Mouse (Mus musculus) ES-Bruce4 (cell line): ENCODE measurements around the gene Rps23. TPM values are rescaled to one million over a fixed set of nuclear protein-coding genes. Genes with fewer than 3 reads are reported as not detected.
A peak's percentile ranks its signal among the peaks of the same experiment; 100 is the strongest.
"Not testable (repeated sequence)": the region's sequence is repeated elsewhere in the genome, so short reads cannot be mapped to it uniquely, and the experiment has no call there.

Source experiments
- H3K27ac ChIP-seq: 2 replicates; pipeline ENCODE4 v1.5.1; 2012; ENCODE audit warnings: low read length, inconsistent platforms; ENCODE audit not compliant: insufficient read depth
- H3K27me3 ChIP-seq: 2 replicates; pipeline ENCODE4 v1.6.1; 2012; ENCODE audit warnings: mild to moderate bottlenecking, low read length, inconsistent platforms; ENCODE audit not compliant: control insufficient read depth, poor library complexity, insufficient read depth, severe bottlenecking
- H3K36me3 ChIP-seq: 2 replicates; pipeline ENCODE4 v1.6.1; 2012; ENCODE audit warnings: inconsistent platforms, mild to moderate bottlenecking, low read length, moderate library complexity; ENCODE audit not compliant: control insufficient read depth, poor library complexity, insufficient read depth, severe bottlenecking
- H3K4me1 ChIP-seq: one replicate; pipeline ENCODE4 v1.8.1; 2011; ENCODE audit warnings: low read length; ENCODE audit not compliant: control insufficient read depth, insufficient read depth
- H3K4me3 ChIP-seq: 2 replicates; pipeline ENCODE4 v1.5.1; 2011; ENCODE audit warnings: low read depth, mild to moderate bottlenecking, low read length
- H3K9ac ChIP-seq: 2 replicates; pipeline ENCODE4 v1.6.1; 2012; ENCODE audit warnings: low read depth, mild to moderate bottlenecking, inconsistent platforms; ENCODE audit not compliant: poor library complexity, severe bottlenecking
- H3K9me3 ChIP-seq: replicated peaks from 2 replicates; pipeline ENCODE4 v1.6.1; 2012; ENCODE audit warnings: mild to moderate bottlenecking, low read length, inconsistent platforms; ENCODE audit not compliant: control insufficient read depth, poor library complexity, insufficient read depth, severe bottlenecking
- CTCF ChIP-seq: IDR thresholded peaks from one replicate; pipeline ENCODE4 v1.8.1; 2011; ENCODE audit warnings: low read depth, low read length
- EP300 ChIP-seq: IDR thresholded peaks from 2 replicates; pipeline ENCODE4 v1.6.1; 2011; ENCODE audit warnings: low read depth, low read length; ENCODE audit not compliant: insufficient read depth
- POLR2A ChIP-seq: IDR thresholded peaks from one replicate; pipeline ENCODE4 v1.8.1; 2011; ENCODE audit warnings: low read length; ENCODE audit not compliant: insufficient read depth
- polyA plus RNA-seq: library from polyadenylated mRNA; stranded (reverse); fragments of >200 nt; gene quantifications from 2 replicates; pipeline ENCODE4 v1.2.4, GENCODE M21; 2011; ENCODE audit warnings: low read depth; ENCODE audit not compliant: missing spikeins, insufficient read depth, insufficient read length

Gene Rps23
- polyA plus RNA-seq, 1 experiment = 488 TPM

DNA sequence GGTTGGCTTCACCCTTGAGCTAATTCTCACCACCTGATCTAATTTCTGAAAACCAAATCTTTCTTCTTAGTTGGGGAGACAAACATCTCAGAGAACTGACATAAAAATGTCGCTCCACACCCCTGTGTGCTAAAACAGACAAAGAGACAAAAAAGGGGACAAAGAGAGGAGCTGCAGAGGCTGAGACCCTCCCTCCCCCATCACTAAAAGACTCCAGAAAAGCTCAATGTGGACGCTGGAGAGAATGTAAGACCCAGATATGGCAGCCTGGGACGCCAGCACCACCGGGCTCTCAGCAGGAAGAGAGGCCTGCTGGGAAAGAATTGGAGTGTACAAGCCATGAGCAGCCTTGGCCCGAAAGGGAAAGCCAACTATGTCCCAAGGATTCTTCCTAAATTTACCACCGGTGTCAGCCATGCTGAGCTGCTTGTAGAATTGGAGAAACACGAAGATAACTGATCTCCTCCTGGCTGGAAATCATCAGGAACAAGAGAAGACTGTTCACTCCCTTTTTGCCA is 9.0 kb upstream of the Rps23 start:
- no peak overlapping the region for H3K4me3 ChIP-seq
- no peak overlapping the region for H3K9ac ChIP-seq
- TF ChIP-seq POLR2A (no peak), EP300 (no peak), CTCF (no peak)
- H3K27ac ChIP-seq = no peak overlapping the region
- H3K27me3 ChIP-seq = no peaks in the 10 kb centered on the region
- no peaks in the 10 kb centered on the region for H3K4me1 ChIP-seq
- no peaks in the 10 kb centered on the region for H3K9me3 ChIP-seq
- H3K36me3 ChIP-seq = no peaks in the 10 kb centered on the region

DNA sequence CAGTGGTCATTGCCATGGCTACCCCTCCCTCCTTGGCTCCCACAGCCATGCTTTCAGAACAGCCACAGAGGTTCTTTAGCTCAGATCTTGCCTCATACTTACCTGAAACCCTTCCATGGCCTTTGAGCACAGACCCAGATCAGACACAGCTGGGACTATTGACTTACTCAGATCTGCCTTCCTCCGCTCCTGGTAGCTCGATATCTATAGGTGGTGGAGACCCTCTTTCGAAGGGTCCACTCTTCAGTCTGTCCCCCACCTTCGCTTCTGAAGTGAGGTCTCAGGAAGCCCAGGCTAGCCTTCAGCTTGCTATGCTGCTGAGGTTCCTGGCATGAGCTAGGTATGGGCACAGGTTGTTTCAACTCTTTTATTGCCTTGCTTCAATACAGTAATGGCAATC is 8.0 kb upstream of the Rps23 start:
- no peaks in the 10 kb centered on the region for H3K36me3 ChIP-seq
- no peaks in the 10 kb centered on the region for H3K9me3 ChIP-seq
- H3K27ac ChIP-seq = no peak overlapping the region
- no peak for TF ChIP-seq EP300
- no peak overlapping the region for H3K9ac ChIP-seq
- H3K4me3 ChIP-seq = no peak overlapping the region
- H3K4me1 ChIP-seq = no peaks in the 10 kb centered on the region
- H3K27me3 ChIP-seq = no peaks in the 10 kb centered on the region

DNA sequence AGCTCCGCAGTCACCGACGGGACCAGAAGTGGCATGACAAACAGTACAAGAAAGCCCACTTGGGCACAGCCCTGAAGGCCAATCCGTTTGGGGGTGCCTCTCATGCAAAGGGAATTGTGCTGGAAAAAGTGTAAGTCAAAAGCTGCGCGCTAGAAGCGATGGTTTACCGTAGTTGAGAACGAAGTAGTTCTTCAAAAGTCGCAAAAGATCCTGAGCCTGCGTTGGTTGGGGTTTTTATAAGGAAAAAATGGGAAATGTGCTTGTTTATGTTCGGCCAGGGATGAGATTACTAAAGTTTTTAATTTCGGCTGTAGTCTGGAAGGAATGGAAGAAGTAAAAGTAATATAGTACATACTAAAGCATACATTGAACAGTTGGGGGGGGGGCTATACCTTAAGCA is 859 bp downstream of the Rps23 start:
- peak overlapping the region; percentile 99 for H3K9ac ChIP-seq
- H3K4me1 ChIP-seq, H3K9me3 ChIP-seq, H3K27me3 ChIP-seq: not testable (repeated sequence)
- peak overlapping the region; percentile 63 for H3K27ac ChIP-seq
- peaks cover 32% of the 10 kb centered on the region for H3K36me3 ChIP-seq
- peak overlapping the region; percentile 100 for H3K4me3 ChIP-seq

DNA sequence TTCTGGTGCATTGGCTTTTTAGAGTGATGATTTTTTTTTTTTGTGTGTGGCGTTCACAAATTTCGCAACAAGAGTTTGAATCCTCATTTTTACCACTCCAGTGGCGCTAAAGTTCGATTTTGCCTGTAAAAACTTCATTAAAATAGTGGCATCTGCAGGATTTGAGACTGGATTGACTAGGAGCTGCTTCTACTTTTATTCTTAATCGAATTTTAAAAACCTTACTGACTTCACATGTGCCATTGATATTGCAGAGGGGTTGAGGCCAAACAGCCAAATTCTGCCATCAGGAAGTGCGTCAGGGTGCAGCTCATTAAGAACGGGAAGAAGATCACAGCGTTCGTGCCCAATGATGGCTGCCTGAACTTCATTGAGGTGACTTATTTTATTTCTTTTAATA is 1.3 kb downstream of the Rps23 start:
- H3K27me3 ChIP-seq = no peaks in the 10 kb centered on the region
- H3K36me3 ChIP-seq = peaks cover 32% of the 10 kb centered on the region
- H3K4me1 ChIP-seq = no peaks in the 10 kb centered on the region
- H3K9ac ChIP-seq = peak overlapping the region; percentile 99
- TF ChIP-seq EP300 (no peak), CTCF (no peak), POLR2A (no peak)
- H3K27ac ChIP-seq = peak overlapping the region; percentile 86
- H3K4me3 ChIP-seq = peak overlapping the region; percentile 100
- no peaks in the 10 kb centered on the region for H3K9me3 ChIP-seq

DNA sequence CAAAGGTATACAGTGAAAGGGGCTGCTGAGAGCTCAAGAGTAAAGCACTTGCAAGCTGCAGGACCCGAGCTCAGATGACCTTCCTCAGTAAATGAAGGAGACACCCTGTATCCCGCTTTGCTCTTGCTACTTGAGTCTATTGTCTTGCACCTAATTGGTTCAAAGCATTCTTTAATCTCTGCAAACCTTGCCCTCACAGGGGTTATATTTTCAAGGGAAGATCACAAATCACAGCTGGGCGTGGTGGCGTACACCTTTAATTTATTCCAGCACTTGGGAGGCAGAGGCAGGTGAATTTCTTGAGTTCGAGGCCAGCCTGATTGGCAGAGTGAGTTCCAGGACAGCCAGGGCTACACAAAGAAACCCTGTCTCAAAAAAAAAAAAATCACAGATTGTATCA is 2.4 kb downstream of the Rps23 start:
- Histone ChIP-seq H3K4me1 (no peaks in the 10 kb centered on the region), H3K36me3 (peaks cover 32% of the 10 kb centered on the region), H3K9me3 (no peaks in the 10 kb centered on the region), H3K9ac (peak overlapping the region; percentile 83), H3K27ac (peak overlapping the region; percentile 86), H3K4me3 (peak overlapping the region; percentile 10; the same call in 1 of the 2 replicates), H3K27me3 (no peaks in the 10 kb centered on the region)
- no peak for TF ChIP-seq EP300
- no peak for TF ChIP-seq CTCF
- TF ChIP-seq POLR2A = no peak

DNA sequence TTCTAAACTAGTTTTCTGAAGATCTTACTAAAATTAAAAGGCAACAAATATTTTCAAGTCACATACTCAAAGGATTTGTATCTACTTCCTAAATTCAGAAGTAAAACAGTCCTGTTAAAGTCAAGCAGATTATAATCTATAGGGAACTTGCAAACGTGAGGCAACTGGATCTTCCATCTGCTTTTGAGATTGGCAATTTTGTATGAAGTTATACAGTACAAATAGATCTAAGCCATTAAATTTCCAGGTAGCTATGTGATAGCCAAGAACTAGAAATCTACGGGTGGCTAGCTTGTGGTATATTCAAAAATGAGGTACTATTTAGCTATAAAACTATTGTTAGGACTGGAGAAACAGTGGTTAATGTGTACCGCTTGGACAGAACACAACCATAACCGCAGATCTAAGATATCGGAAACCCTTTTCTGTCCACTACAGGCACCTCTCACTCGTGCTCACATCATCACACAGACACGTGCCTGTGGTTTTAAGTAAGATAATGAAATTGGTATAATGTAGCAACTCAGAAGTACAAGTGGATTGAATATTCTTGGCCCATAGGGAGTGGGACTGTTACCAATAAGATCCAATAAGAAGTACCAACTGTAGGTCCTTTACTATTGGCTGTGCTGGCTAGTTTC is 3.5 kb downstream of the Rps23 start:
- no peaks in the 10 kb centered on the region for H3K9me3 ChIP-seq
- no peaks in the 10 kb centered on the region for H3K4me1 ChIP-seq
- no peak overlapping the region for H3K9ac ChIP-seq
- peaks cover 32% of the 10 kb centered on the region for H3K36me3 ChIP-seq
- no peak overlapping the region for H3K27ac ChIP-seq
- TF ChIP-seq CTCF = no peak
- no peak overlapping the region for H3K4me3 ChIP-seq
- no peaks in the 10 kb centered on the region for H3K27me3 ChIP-seq
